Mouse (Mus musculus): ENCODE data around the gene P2rx3.

GRCm38 (mm10) chr2:85047081-85047480 lies 9.8 kb upstream of the P2rx3 start:
- TF ChIP-seq GATA1 (IDR thresholded peaks at IDR 0.05; ENCODE audit: borderline replicate concordance, low read length), result no peak
- no peak for TF ChIP-seq FLI1 (IDR thresholded peaks at IDR 0.05; ENCODE audit: low read length)

Data from megakaryocyte, embryonic 14.5 days (primary cell).